19 mouse cellular contexts compared by ENCODE assay signal in the genomic region with DNA sequence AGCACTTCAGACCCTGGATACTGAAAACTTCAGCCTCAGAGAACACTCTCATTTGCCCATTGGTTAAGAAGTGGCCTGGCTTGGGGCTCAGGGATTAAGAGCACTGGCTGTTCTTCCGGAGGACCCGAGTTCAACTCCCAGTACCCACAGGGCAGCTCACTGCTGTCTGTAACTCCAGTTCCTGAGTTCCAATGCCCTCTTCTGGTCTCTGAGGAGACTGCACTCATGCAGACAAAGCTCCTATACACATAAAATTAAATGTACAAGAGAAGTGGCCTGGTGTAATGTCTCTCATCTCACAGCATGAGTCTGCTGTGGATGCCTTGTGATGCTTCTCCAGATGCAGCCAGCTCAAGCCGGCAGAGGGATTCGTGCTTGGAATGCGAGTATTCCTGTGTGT. TPM values are rescaled to one million over a fixed set of nuclear protein-coding genes. Genes with fewer than 3 reads are reported as not detected.
A peak's percentile ranks its signal among the peaks of the same experiment; 100 is the strongest.
DNase-seq lines count a peak whose midpoint lies in the region; ATAC-seq and TF ChIP-seq lines count a peak whose summit lies in the region.
"Had no signal": no experiment of that assay in that cellular context is flagged by ENCODE, and none has a peak within 500 bp of the region (broad histone marks: within the 10 kb centered on the region; RNA-seq: fewer than 3 reads in every experiment).

No protein-coding gene starts in this region.

- peaks cover 29% of the 10 kb centered on the region for H3K36me3 ChIP-seq in intestine, postnatal 0 days (ENCODE audit: control insufficient read depth, insufficient read depth)
- 0 out of 2 replicates have a peak, but pooled peaks cover 11% of the 10 kb centered on the region for H3K36me3 ChIP-seq in intestine, embryonic 15.5 days
- peaks cover 0 to 6% of the 10 kb centered on the region in 2 experiments; a peak in 2 of 4 replicates for H3K36me3 ChIP-seq in MEL (ENCODE audit: control insufficient read depth in 1 of 2, insufficient read depth in 2 of 2, low read length in 2 of 2)
- no peaks in the 10 kb centered on the region for H3K36me3 ChIP-seq in splenic B cell, adult 2 months (ENCODE audit: control insufficient read depth, insufficient read depth, low read length, poor library complexity, severe bottlenecking)

- H3K4me2 ChIP-seq in intestine, postnatal 0 days (replicated peaks; ENCODE audit: low read depth) = no peak overlapping the region
- no peak overlapping the region for H3K4me2 ChIP-seq in intestine, embryonic 15.5 days (replicated peaks)
- H3K4me2 ChIP-seq: forebrain, embryonic 15.5 days; heart, embryonic 12.5 days; limb, embryonic 13.5 days; lung, embryonic 15.5 days had no signal

- H3K9ac ChIP-seq in intestine, postnatal 0 days (ENCODE audit: low read depth, low read length) = no peak overlapping the region
- no peak overlapping the region for H3K9ac ChIP-seq in intestine, embryonic 15.5 days
- no peak overlapping the region for H3K9ac ChIP-seq in MEL (ENCODE audit: control insufficient read depth, low read depth, low read length, poor library complexity, severe bottlenecking)
- H3K9ac ChIP-seq: forebrain, embryonic 15.5 days; heart, embryonic 12.5 days; limb, embryonic 13.5 days; lung, embryonic 15.5 days had no signal

- WGBS in intestine, postnatal 0 days = 89% methylated on average over 5 of the region's 5 CpGs
- 89% methylated on average over 5 of the region's 5 CpGs for WGBS in intestine, embryonic 15.5 days

- TF ChIP-seq EP300 in MEL (IDR thresholded peaks at IDR 0.05; ENCODE audit: low read depth in 1 of 2, low read length in 2 of 2) = no peak

- no peak for TF ChIP-seq POLR2A in MEL (IDR thresholded peaks at IDR 0.05; ENCODE audit: control insufficient read depth in 1 of 2, insufficient read depth in 1 of 2, low read depth in 1 of 2, low read length in 2 of 2, poor library complexity in 1 of 2)

- no peak overlapping the region for H3K27ac ChIP-seq in intestine, postnatal 0 days (ENCODE audit: low read depth, low read length)
- no peak overlapping the region for H3K27ac ChIP-seq in intestine, embryonic 15.5 days
- H3K27ac ChIP-seq in MEL (ENCODE audit: control insufficient read depth, low read depth, low read length) = no peak overlapping the region
- H3K27ac ChIP-seq: forebrain, embryonic 15.5 days; limb, embryonic 13.5 days; lung, embryonic 15.5 days had no signal

- peaks cover 2% of the 10 kb centered on the region for H3K79me2 ChIP-seq in MEL (ENCODE audit: control insufficient read depth, insufficient read depth, low read length, poor library complexity)

- H3K4me1 ChIP-seq in intestine, postnatal 0 days (replicated peaks; ENCODE audit: control insufficient read depth, insufficient read depth, low read length) = no peaks in the 10 kb centered on the region
- H3K4me1 ChIP-seq in intestine, embryonic 15.5 days (replicated peaks) = peaks cover 13% of the 10 kb centered on the region; the same call in 1 of the 2 replicates
- peaks cover 0 to 22% of the 10 kb centered on the region in 2 experiments; a peak in 3 of 4 replicates for H3K4me1 ChIP-seq in MEL (ENCODE audit: control insufficient read depth in 1 of 2, insufficient read depth in 2 of 2, low read length in 2 of 2)

- H3K4me3 ChIP-seq in intestine, postnatal 0 days (ENCODE audit: low read depth, low read length) = no peak overlapping the region
- H3K4me3 ChIP-seq in intestine, embryonic 15.5 days (replicated peaks) = no peak overlapping the region
- no peak overlapping the region for H3K4me3 ChIP-seq in MEL (ENCODE audit: control insufficient read depth in 1 of 2, insufficient read depth in 1 of 2, low read depth in 2 of 2, low read length in 2 of 2)
- H3K4me3 ChIP-seq: forebrain, embryonic 15.5 days; heart, embryonic 12.5 days; limb, embryonic 13.5 days; lung, embryonic 15.5 days had no signal

- peak; percentile 51 for TF ChIP-seq CTCF in intestine, postnatal 0 days (IDR thresholded peaks at IDR 0.05; ENCODE audit: low read depth)
- peak; percentile 33 to 50 (median 41) for TF ChIP-seq CTCF in MEL (IDR thresholded peaks at IDR 0.05 in 2 of 3, conservative IDR thresholded peaks at IDR 0.05 in 1 of 3; ENCODE audit: control insufficient read depth in 1 of 3, insufficient read depth in 1 of 3, low read depth in 2 of 3, low read length in 3 of 3, poor library complexity in 1 of 3, severe bottlenecking in 1 of 3)

- no peak for ATAC-seq in intestine, postnatal 0 days
- no peak for ATAC-seq in intestine, embryonic 15.5 days
- ATAC-seq: forebrain, embryonic 15.5 days; intestine, embryonic 16.5 days had no signal

- H3K9me3 ChIP-seq in intestine, postnatal 0 days (ENCODE audit: control insufficient read depth) = no peaks in the 10 kb centered on the region
- H3K9me3 ChIP-seq in intestine, embryonic 15.5 days = no peaks in the 10 kb centered on the region
- no peaks in the 10 kb centered on the region for H3K9me3 ChIP-seq in MEL (replicated peaks; ENCODE audit: insufficient read depth, low read length)
- H3K9me3 ChIP-seq: forebrain, embryonic 15.5 days; heart, embryonic 12.5 days; limb, embryonic 13.5 days; lung, embryonic 15.5 days had no signal

- peaks cover 2% of the 10 kb centered on the region; the same call in 1 of the 2 replicates for H3K27me3 ChIP-seq in intestine, postnatal 0 days (replicated peaks; ENCODE audit: control insufficient read depth, insufficient read depth, low read length)
- no peaks in the 10 kb centered on the region for H3K27me3 ChIP-seq in intestine, embryonic 15.5 days (replicated peaks)
- no peaks in the 10 kb centered on the region for H3K27me3 ChIP-seq in MEL (ENCODE audit: control insufficient read depth in 1 of 2, insufficient read depth in 2 of 2, low read length in 2 of 2)
- H3K27me3 ChIP-seq in splenic B cell, adult 2 months (ENCODE audit: control insufficient read depth, insufficient read depth, low read length, poor library complexity, severe bottlenecking) = no peaks in the 10 kb centered on the region

- DNase-seq in retina, postnatal 1 day = peak; percentile 14
- DNase-seq in retina, embryonic 14.5 days (ENCODE audit: low spot score) = no peak
- DNase-seq in MEL (ENCODE audit: low read depth, low spot score) = peak; percentile 62
- peak; percentile 34 for DNase-seq in splenic B cell, adult 2 months (ENCODE audit: low read depth, low spot score)
- no peak for DNase-seq in adrenal gland, adult 8-10 months
- DNase-seq: cerebellum, adult 11 months; gastrocnemius, postnatal 14 days; kidney, postnatal 4 days; right cerebral cortex, postnatal 25 days had no signal

- TF ChIP-seq RAD21 in MEL (IDR thresholded peaks at IDR 0.05; ENCODE audit: low read depth, low read length) = peak; percentile 21

TF ChIP-seq in MEL, 35 proteins besides CTCF, POLR2A, EP300 and RAD21:
- TF ChIP-seq SMC3 (IDR thresholded peaks at IDR 0.05; ENCODE audit: low read depth, low read length) (0 out of 2 replicates have a peak, but pooled peaks have one; percentile 32), TCF12 (IDR thresholded peaks at IDR 0.05; ENCODE audit: low read depth, low read length) (no peak), SIN3A (IDR thresholded peaks at IDR 0.05; ENCODE audit: low read length) (no peak)

RNA-seq across cellular contexts. Expression of a gene that starts 3.3 kb away (rescaled TPM):
- polyA plus RNA-seq in intestine, postnatal 0 days (2015; fragmentation: Nextera tagmentation; extraction: Ambion mirVana) = 20.5 and 22.2 TPM in 2 replicates
- 21.4 and 23.4 TPM in 2 replicates for polyA plus RNA-seq in intestine, embryonic 15.5 days (2015; fragmentation: Nextera tagmentation; extraction: Ambion mirVana)
- 4.7 and 5.4 TPM in 2 replicates for total RNA-seq in MEL (2012; rRNA removed)
- 10 to 100 TPM in 1 of 2 experiments, not detected in 1; 17.4 TPM for polyA plus RNA-seq in MEL (2012; ENCODE audit: insufficient read depth in 1 of 2, insufficient read length in 2 of 2, low read depth in 1 of 2, low replicate concordance in 2 of 2, missing spikeins in 1 of 2)
- total RNA-seq in adrenal gland, adult 8-10 months (2022) = 10 to 100 TPM; 18.4 to 33.8 (median 20.6) TPM

RNA-seq across cellular contexts. Expression of a gene that starts 14.8 kb away (rescaled TPM):
- not detected in 2 replicates for polyA plus RNA-seq in intestine, postnatal 0 days (2015; fragmentation: Nextera tagmentation; extraction: Ambion mirVana)
- not detected in 2 replicates for polyA plus RNA-seq in intestine, embryonic 15.5 days (2015; fragmentation: Nextera tagmentation; extraction: Ambion mirVana)
- not detected in 2 replicates for total RNA-seq in MEL (2012; rRNA removed)
- not detected for polyA plus RNA-seq in MEL (2012; ENCODE audit: insufficient read depth in 1 of 2, insufficient read length in 2 of 2, low read depth in 1 of 2, low replicate concordance in 2 of 2, missing spikeins in 1 of 2)
- total RNA-seq in adrenal gland, adult 8-10 months (2022) = under 1 TPM in 1 of 4 experiments, not detected in 3; 0.23 TPM
- total RNA-seq: common myeloid progenitor, adult 5-6 weeks; gastrocnemius, postnatal 14 days; hematopoietic stem cell, adult 5-6 weeks; megakaryocyte-erythroid progenitor cell, adult 5-6 weeks had no signal
- polyA plus RNA-seq: intestine, embryonic 16.5 days; lung, embryonic 15.5 days had no signal

Comparison
In these comparisons a context has a peak if more than half of its experiments do, and no peak if none do; other contexts are left out.
1. DNase-seq: peak in retina, postnatal 1 day (single experiment), MEL (single experiment) and splenic B cell, adult 2 months (single experiment); none in retina, embryonic 14.5 days (single experiment) and adrenal gland, adult 8-10 months (single experiment).